Mouse (Mus musculus): Measurements from ENCODE around the gene Cacna1f.

The Cacna1f gene

DNA sequence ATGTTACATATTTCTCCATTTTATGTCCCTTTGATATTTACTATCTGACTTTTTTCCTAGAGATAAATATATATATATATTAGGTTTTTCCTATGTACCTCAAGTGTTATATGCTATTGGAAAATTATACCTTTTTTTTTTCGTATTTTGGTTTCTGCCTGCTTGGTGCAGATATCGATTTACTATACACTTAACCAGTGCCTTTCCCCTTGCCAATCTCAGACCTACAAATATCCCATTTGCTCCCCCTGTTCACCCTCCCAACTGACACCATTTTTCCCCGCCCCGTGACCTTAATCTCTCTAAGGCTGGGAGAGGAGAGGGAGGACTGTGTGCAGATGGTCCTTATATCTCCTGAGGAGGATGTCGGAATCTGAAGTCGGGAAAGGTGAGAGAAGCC, at the start of gene Cacna1f:
Gene Cacna1f, plus strand, starts transcription at position 301 of the 400 bp plus-strand sequence.
- WGBS = 86% methylated on average over 6 of the region's 6 CpGs

DNA sequence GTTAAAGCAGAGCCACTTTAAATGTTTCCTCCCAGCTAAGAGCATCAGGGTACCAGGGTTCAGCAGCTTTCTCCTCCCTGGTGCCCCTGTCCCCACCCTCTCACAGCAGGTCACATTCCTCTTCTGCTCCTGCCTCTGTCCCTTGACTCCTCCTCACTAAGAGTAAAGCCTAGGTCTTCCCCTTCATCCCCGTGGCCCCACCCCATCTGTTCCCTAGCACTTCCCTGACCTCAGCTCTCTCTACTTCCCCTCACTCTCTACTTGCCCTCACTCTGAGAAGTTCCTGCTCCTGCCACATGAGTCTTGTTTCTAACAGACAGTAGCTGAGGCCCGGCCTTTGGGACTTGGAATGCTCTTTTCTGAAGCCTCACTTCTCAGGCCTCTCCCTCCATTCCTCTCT, 43.8 kb upstream of the Cacna1f start:
- 50% methylated on average over 2 of the region's 2 CpGs for whole genome bisulfite sequencing

DNA sequence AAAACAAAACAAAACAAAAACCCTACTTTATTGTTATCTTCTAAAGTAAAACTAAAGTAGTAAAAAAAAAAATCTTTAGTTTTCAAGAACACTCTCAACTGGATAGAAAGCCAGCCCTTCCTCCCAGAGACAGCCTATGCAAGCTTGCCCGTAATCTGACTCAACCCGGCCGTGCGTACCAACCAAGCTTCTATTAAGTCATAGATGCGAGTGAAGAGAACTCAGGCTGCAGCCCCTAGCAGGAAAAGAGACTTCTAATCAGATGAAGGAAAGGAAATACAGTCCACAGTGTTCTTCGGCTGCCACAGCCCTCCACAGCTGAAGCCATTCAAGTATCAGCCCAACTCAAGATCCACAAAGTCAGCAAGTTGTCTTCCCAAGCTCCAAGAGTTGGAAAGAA, 40.5 kb upstream of the Cacna1f start:
- WGBS = 87% methylated on average over 6 of the region's 6 CpGs

DNA sequence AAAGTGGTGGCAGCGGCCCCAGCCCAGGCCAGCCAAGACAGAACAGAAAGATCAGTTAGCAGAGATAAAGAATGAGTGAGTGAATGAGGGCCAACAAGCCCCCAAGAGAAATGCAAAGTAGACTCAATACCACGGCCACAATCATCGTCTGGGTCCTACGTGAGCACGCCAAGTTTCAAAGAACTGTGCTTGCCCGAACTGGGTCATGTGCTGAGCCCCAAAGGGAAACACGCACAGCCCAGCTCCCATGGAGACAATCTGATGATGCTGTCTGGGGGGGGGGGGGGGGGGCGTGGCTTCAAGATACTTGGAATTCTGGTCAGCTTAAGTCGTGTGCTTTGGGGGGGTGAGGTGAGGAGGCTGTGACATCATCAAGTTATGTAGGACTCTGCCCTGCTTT, 39.4 kb upstream of the Cacna1f start:
- WGBS = 58% methylated on average over 8 of the region's 9 CpGs

DNA sequence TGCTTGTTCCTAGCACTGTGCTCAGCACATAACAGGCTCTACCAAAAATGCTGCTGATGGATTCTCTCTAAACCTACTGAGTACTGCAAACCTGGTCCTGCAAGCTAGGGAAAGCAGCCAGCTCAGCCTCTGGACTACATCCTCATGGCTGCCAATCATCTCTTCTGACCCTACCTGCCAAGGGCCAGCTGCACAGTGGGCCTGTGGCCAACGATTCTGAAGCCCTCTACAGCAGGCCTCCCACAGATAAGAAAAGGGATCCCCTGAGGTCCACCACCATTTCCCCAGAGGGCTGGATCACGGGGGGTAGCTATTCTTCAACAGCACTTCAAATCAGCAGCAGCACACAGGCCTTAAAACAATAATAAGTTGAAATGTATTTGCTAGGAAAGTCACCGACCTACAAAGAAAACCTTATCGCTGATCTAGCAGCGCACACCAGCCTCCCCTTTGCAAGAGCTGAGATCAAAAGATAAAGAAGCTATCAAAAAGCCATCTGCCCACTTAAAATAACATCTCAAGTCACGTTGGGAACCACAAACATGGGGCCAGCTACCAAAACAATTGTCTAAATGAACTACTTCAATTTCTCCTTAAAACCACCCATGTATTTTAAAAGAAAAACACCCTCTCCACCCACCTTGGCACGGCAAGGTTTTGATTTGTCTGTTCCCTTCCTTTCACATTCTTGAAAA, 36.3 kb upstream of the Cacna1f start:
- 44% methylated on average over 7 of the region's 7 CpGs for WGBS

DNA sequence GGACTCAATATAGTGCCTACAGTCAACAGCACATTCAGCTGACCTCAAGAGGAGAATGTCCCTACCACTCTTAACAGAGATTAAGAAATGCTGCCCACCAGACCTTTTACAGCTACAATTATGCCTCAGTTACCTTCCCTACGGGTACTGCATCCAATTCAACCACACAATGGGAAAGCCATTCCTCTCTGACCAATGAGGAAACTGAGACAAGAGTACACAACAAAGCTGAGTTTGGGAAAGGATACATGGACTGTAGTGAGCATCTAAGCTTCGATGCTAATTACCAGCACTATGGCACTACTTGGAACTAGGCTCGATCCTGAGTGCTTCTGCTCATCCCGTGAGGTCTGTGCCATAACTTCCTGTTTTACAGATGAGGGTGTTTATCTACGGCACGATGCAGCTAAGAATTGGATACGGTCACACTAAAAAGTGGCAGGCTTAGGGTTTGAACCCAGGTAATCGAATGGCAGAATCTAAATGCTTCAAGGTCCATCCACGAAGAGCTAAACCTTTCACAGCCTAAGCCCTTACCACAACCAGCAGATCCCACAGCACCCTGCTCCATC, 35.2 kb upstream of the Cacna1f start:
- WGBS = 85% methylated on average over 9 of the region's 9 CpGs

DNA sequence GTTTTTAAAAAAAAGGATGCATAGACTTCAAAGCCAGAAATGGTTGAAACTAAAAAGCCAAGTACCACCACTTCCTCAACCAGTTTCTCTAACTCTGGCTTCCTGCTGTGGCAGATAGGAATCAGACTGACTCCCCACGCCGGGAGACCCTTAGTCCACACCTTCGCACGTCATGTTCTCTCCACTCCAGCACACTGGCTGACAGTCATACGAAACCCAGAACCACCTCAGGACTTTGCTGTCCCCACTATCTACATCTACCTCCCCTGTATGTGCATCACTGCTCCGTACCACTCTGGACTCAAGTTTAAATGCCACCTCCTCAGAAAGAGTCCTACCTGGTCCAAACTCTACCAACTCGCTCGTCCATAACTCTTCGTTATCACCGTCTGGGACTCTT, 34.4 kb upstream of the Cacna1f start:
- WGBS = 87% methylated on average over 10 of the region's 10 CpGs

DNA sequence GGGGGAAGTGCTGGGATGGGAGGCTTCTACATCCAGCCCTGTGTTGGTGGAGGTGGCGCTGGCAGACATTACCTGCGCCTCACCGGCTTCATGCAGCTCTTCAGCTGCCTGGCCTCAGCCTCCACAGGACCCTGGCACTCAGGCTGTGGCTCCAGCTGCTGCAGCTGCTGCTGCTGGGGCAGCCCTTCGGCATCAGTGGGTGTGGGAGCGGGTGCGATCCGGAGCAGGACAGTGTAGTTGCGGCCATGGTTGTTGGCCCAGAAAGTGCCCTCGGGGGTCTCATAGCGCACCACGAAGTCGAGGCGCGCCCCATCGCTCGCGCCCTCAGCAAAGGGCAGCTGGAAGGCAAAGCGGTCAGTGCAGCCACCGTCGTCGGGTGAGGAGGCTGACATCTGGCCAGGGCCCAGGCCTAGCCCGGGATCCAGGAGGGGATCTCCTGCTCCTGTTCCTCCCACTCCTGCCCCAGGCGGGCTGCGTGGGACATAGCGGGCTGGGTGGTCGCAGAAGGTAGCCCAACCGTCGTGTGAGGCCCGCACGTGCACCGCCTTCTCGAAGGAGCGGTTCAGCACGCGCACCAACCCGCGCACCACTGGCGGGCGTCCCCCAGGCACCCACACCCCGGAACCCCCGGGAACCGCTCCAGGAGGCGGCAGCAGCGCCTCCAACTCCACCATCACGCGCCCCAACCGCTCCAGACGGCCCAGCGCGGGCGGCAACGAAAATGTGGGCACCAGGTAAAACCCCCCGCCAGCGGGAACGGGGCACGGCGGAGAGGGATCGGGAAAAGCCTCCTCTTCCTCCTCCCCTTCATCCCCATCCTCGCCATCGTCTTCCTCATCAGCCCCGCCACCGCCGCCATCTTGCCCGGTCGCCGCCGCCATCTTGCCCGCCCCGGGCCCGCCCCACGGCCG, 33.5 kb upstream of the Cacna1f start, which contains the start of gene Foxp3:
Gene Foxp3, plus strand, starts transcription at position 469 of the 911 bp plus-strand sequence.
- 28% methylated on average over 34 of the region's 72 CpGs for WGBS

DNA sequence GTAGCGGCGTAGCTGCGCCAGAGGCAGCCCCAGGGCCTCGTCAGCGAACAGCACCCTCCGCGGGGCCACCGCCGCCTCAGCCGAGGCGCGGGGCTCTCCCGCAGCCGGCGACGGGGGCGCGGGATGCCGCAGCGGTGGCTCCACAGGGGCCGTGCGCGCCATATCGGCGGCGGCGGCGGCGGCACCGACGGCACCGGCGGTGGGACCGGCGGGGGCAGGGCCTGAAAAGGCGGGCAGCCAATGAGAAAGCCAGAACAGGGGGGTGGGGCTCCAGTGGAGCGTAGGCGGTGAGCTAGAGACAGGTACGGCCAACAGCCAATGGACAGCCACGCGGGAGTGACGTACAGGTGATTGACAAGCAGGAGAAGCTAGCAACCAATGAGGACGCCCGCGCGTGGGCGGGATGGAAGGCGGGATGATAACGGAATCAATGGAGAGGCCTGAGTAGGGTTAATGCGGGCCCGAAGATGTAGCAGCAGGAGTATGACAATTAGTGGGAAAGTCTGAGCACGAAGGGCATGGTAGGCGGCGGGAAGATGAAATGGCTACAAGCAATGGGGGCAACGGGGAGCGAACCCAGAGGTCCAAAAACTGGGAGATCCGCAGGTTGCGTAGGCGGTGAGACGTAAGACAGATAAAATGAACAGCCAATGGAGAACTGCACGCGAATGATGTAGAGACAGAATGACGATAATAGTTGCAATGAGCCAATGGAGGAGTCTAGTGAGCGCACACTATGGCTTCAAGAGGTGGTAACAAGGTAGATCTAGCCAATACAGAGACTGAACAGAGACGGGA, 32.6 kb upstream of the Cacna1f start, which contains the start of gene Ppp1r3f:
Gene Ppp1r3f, minus strand, starts transcription at position 197 of the 798 bp plus-strand sequence.
- 11% methylated on average over 58 of the region's 65 CpGs for WGBS

DNA sequence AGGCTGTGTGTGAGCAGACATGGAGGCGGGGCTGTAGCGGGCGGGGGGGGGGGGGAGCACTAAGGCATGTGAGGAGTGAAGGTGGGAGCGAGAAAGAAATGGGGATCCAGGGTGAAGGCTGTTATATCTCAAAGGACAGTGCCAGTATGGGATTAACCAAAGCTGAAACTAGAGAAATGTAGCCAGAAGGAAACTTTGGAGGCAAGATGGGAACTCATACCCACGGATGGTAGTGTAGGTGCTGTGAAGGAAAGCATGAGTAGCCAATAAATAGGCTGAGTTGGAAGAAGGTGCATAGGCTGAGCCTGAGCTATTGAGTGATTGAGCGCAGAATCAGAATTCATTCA, 32.0 kb upstream of the Cacna1f start:
- WGBS = 9% methylated on average over 6 of the region's 6 CpGs

DNA sequence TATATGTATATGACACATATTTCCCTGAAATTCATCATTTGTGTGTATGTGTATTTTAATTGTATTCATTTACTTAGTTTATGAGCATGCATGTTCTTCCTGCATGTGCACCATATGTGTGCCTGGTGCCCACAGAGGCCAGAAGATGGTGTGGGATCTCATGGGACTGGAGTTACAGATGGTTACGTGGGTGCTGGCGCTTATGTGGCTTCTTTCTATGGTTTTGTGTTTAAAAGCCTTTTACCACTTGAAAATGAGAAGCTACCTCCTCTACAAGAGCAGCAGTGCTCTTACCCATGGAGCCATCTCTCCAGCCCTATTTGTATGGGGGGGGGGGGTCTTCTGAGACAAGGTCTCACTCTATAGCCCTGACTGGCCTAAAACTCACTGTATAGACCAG, 25.7 kb upstream of the Cacna1f start:
- WGBS = 64% methylated on average over 2 of the region's 2 CpGs

DNA sequence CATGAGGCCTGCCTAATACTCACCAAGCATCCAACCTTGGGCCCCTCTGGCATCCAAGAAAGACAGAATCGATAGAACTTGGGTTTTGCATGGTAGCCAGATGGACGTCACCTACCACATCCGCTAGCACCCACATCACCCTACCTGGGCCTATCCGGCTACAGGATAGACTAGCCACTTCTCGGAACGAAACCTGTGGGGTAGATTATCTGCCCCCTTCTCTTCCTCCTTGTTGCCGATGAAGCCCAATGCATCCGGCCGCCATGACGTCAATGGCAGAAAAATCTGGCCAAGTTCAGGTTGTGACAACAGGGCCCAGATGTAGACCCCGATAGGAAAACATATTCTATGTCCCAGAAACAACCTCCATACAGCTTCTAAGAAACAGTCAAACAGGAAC, 23.0 kb upstream of the Cacna1f start:
- 96% methylated on average over 11 of the region's 11 CpGs for WGBS

DNA sequence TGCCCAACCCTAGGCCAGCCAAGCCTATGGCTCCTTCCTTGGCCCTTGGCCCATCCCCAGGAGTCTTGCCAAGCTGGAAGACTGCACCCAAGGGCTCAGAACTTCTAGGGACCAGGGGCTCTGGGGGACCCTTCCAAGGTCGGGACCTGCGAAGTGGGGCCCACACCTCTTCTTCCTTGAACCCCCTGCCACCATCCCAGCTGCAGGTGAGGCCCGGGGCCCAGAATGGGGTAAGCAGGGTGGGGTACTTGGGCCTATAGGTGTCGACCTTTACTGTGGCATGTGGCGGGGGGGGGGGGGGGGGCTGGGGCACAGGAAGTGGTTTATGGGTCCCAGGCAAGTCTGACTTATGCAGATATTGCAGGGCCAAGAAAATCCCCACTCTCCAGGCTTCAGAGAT, 20.5 kb upstream of the Cacna1f start:
- 90% methylated on average over 4 of the region's 5 CpGs for WGBS

DNA sequence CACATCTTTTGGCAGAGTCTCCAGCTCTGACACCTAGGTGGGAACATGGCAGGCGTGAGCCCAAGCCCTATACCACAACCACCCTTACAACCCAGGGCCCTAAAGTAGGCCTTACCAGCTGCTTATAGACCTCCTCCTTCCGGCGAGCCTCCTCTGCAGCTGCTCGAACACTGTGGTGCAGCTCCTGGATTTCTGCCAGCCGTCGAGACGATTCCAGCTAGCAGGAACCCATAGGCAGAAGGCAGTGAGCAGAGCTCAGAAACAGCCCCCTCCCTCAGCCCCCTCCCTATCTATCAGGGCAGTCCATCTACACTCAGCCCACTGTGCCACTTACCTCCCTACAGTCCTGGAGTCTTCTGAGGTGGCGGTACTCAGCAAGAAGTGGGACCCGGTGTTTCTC, 11.5 kb upstream of the Cacna1f start:
- 43% methylated on average over 9 of the region's 9 CpGs for WGBS

DNA sequence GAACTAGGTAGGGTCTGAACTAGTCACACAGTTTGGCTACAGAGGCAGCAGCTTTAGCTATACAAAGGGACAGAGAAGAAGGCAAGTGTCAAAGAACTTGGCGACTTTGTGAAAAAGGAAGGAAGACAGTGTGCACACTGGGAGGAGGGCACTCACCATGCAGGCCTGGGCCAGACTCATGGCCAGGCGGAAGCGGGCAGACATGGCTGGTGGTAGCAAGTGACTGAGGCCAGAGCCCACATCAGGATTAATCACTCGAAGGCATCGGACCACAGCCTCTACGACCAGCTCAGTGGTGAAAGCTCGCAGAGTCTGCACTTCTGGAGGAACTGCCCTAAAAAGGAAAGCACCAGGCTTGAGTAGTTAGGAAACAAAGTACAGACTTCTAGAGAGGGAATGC, 2.9 kb upstream of the Cacna1f start:
- 72% methylated on average over 7 of the region's 7 CpGs for WGBS

DNA sequence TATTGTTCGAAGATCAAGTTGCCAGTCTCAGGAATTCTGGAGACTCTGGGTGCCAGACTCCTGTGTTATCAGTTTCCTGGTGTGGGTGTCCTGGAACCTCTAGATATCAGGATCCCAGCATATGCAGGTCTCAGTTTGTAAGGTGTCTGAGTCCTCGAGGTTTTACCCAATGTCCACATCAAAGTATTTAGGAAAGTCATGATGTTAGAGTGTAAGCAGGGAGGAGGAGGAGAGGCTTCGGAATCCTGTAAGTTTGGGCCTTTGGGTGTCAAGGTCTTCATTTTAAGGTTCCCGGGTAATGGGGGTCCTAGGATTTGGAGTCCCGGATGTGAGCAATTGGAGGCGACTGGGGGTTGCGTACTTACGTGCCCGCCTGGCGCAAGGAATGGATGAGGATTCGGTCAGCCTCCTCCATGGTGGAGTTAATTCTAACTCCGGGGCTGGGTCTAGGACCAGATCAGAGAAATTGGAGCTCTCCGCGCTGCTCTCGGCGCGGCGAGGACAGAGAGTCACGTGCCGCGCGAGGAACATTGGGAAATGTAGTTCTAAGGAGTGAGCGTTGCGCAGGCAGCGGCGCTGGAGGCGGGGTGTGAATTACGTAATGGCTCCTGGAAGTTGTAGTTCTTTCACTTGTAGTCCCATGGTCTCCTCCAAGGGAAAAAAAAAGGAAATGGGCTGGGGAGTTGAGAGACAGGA, 1.9 kb upstream of the Cacna1f start, which contains the start of gene Ccdc22:
Gene Ccdc22, minus strand, starts transcription at position 639 of the 696 bp plus-strand sequence.
- 6% methylated on average over 28 of the region's 28 CpGs for WGBS

DNA sequence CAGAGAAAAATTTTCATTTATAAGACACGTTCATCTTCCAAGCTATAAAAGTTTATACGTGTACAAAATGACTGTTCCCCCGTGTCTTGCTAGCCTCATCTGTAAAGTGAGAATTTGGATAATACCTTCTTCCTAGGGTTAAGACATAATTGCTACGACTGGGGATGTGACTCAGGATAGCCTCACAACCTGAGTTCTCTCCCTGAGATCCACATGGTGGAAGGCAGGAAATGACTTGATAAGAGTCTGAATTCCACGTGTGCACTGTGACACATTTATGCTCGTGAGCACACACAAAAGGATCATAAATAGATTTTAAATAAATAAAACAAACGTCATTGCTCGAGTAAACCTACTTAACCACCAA, 1.3 kb upstream of the Cacna1f start:
- WGBS = 27% methylated on average over 8 of the region's 8 CpGs

DNA sequence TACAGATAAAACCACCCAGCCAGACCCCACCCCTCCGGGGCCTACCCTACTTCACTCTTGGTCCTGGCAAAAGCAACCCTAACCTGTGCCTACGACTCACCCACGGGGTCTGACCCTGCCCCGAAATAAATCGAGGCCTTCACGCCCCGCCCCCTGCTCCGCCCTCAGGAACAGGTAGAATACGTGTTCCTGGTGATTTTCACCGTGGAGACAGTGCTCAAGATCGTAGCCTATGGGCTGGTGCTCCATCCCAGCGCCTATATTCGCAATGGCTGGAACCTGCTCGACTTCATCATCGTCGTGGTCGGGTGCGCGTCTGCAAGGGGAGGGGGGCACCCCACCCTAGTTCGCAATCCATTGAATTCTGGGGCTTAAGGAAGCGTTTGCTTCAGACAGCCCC, 3.2 kb downstream of the Cacna1f start:
- WGBS = 7% methylated on average over 21 of the region's 21 CpGs

DNA sequence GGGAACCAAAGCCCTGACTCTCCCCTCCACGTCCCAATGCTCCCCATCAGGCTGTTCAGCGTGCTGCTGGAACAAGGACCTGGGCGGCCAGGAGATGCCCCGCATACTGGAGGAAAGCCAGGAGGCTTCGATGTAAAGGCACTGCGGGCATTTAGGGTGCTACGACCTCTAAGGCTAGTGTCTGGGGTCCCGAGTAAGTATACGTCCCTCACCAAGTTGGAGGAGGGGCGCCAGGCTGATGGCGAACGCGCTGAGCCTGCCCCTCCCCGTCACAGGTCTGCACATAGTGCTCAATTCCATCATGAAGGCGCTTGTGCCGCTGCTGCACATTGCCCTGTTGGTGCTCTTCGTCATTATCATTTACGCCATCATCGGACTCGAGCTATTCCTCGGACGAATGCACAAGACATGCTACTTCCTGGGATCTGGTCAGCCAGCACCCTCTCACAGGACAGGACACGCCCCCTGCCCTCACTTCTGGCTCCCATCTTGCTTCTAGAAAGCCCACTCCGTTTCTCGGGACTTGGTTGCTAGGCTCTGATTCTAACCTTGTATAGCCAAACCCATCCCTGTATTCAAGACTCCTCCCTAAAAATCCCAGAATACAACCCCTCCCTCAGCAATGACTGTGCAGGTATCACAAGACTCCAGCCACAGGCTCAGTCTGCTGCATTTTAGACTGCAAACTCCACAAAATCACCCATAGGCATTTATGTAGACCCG, 3.8 kb downstream of the Cacna1f start:
- 4% methylated on average over 26 of the region's 26 CpGs for WGBS

DNA sequence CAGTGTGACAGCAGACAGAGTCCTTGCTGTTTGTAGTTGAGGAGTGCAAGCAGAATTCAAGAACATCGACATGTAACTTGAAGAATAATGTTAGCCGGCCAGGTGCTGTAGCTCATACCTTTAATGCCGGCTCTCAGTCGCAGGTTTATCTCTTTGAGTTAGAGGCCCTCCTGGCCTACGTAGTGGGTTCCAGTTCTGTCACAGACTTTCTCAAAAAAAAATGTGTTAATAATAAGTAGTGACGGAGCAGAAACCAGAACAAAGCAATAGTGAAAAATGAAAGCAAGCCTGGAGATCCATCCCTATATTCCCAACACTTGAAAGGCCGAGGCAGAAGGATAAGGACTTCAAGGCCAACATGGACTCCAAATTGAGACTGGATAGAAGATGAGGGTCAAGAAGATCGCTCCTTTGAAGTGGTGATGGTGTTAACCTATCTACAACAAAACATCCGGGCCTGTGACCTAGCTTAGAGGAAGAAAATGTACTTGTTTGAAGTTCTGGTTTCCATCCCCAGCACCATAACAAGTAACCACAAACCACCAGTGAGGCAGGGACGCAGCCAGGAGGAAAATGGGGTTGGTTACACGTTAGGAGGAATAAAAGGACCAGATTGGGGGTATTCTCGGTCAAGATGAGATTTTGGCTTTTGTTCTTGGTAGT, 11.1 kb downstream of the Cacna1f start:
- whole genome bisulfite sequencing = 90% methylated on average over 12 of the region's 12 CpGs
